Mouse (Mus musculus): ENCODE results near the gene Gm5065.

DNA sequence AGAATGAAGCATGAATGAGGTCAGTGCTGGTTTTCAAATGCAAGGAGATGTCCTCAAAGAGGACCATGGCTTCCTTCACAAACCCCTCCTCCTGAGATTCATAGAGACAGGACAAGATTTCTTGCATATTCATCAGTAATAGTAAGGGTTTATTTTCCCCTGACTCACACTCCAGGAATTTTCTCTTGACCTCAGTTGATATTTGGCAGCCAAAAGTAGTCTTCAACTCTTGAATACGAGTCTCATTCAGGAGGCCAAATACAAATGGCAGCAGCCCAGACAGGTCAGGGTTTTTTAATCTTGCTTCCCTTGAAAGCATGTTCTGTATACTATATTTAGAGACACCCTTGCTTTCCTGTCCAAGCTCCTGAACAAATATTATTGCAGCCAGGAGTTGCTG lies 22.8 kb upstream of the Gm5065 start:
- TF ChIP-seq MYC (IDR thresholded peaks at IDR 0.05; ENCODE audit: low read depth, low read length) (no peak), MAX (IDR thresholded peaks at IDR 0.05; ENCODE audit: low read length) (no peak), CHD2 (IDR thresholded peaks at IDR 0.05; ENCODE audit: low read length) (no peak), RAD21 (IDR thresholded peaks at IDR 0.05; ENCODE audit: low read depth, low read length) (no peak), USF1 (IDR thresholded peaks at IDR 0.05; ENCODE audit: low read depth, low read length) (no peak), POLR2AphosphoS2 (IDR thresholded peaks at IDR 0.05; ENCODE audit: low read depth, low read length) (no peak), MAZ (IDR thresholded peaks at IDR 0.05; ENCODE audit: low read depth, low read length) (no peak), TCF12 (IDR thresholded peaks at IDR 0.05; ENCODE audit: low read depth, low read length) (no peak)
